Mouse (Mus musculus) layer of hippocampus, adult 2 months (tissue): ENCODE results near the gene Rnf181. TPM values are rescaled to one million over a fixed set of nuclear protein-coding genes. Genes with fewer than 3 reads are reported as not detected.
A peak's percentile ranks its signal among the peaks of the same experiment; 100 is the strongest.

Source experiments
- DNase-seq, 2 experiments: peaks; one replicate each; pipeline ENCODE4 v3.0.0; 2022; ENCODE audit warnings: low spot score in 2 of 2
- H3K27ac ChIP-seq: fragments of 200-600 bp; 2 replicates; pipeline ENCODE4 v1.8.1; 2022
- H3K4me3 ChIP-seq: fragments of 200-600 bp; 2 replicates; pipeline ENCODE4 v1.8.1; 2022; ENCODE audit warnings: mild to moderate bottlenecking
- CTCF ChIP-seq: fragments of 200-600 bp; conservative IDR thresholded peaks from 2 replicates; pipeline ENCODE4 v1.8.1; 2022; ENCODE audit warnings: antibody characterized with exemption, mild to moderate bottlenecking, moderate library complexity
- total RNA-seq, 2 experiments: library from RNA; stranded (reverse); gene quantifications; 2 replicates each; pipeline ENCODE4 v1.2.3; 2021

The Rnf181 gene
- total RNA-seq, 2 experiments from 2014 or later, result 74.7 to 86.1 TPM

- Histone ChIP-seq H3K27ac (0 out of 2 replicates have a peak overlapping the region, but pooled peaks have one; percentile 10), H3K4me3 (no peak overlapping the region)
- peak; percentile 65 for TF ChIP-seq CTCF
- DNase-seq, result peak; percentile 57 to 74
Measured at GRCm38 (mm10) chr6:72326274-72326673, 40.5 kb downstream of the Rnf181 start.

GRCm38 (mm10) chr6:72323786-72324508, 42.8 kb downstream of the Rnf181 start:
- DNase-seq, result no peak
- Histone ChIP-seq H3K27ac (no peak overlapping the region), H3K4me3 (no peak overlapping the region)
- no peak for TF ChIP-seq CTCF

DNA sequence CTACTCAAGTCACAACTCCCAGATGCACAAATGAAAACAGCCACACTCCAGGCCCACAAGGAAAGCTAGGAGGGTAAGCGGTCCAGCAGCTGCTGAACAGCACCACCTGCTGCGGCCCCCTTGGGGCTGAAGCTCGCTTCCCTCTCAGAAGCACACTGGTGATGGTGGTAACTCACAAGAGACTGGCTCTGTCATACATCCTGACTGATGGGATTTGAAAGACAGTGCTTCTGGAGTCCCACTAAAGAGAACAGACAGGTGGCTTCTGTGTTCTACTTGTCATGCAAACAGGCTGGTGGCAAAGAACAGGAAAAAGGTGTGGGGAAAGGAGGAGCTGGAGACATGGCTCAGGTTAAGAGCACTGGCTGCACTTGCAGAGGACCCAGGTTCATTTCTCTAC, 43.8 kb downstream of the Rnf181 start:
- Histone ChIP-seq H3K4me3 (no peak overlapping the region), H3K27ac (no peak overlapping the region)
- DNase-seq, result no peak
- TF ChIP-seq CTCF, result no peak

DNA sequence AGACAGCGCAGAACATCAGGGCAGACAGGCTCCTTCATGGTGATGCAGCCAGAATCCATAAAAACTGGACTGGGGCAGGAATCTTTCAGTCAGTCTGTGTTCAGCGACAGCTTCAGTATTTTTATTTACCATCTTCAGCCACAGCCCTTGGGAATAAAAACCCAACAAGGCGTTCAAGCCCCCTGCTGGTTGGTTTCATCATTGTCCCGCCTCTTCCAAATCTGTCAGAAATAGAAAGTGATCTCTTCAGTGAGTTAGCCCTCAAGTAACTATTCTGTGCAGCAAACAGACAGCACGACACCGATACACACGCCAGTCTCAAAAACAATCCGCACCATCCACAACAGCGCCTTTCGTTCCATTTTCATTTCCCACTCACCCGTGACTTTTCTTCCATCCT, 47.7 kb downstream of the Rnf181 start:
- no peak overlapping the region for H3K4me3 ChIP-seq
- DNase-seq, result peak; percentile 63 to 78
- peak overlapping the region; percentile 73 for H3K27ac ChIP-seq
- peak; percentile 81 for TF ChIP-seq CTCF

DNA sequence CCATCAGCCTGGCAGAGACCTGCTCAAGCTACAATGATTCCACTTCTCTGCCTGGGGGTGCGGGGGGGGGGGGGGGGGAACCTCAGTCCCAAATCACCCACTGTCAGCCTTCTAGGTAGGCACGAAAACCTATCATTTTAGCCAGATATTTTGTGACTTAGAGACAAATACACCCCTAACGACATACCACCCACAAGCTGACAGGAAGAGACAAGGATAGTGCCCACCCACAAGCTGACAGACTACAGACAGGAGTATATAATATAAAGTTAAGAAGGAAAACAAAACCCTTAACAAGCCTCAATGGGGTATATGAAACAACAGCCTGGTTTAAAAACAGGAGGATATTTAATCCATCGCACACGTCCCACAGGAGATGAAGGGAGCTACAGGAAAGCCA, 48.3 kb downstream of the Rnf181 start:
- TF ChIP-seq CTCF, result no peak
- DNase-seq, result no peak
- H3K27ac ChIP-seq, result peak overlapping the region; percentile 73
- no peak overlapping the region for H3K4me3 ChIP-seq

DNA sequence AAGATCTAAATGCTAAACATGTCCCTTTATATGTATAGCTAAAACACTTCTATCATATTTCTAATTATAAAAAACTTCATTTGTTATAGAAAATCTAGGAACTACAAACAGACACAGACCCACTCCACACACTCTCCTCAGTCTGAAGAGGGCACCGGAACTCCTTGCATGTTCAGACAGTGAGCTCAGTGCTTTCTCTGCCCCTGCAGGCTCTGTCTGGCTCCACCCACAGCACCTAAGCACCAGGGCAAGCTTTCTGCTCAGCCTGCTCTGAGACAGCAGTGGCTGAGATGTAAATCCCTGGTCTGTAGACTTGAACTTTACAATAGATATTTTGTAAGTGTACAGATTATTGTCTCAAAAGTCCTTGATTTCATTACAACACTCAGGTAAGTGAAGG, 50.7 kb downstream of the Rnf181 start:
- no peak for DNase-seq
- no peak overlapping the region for H3K4me3 ChIP-seq
- no peak for TF ChIP-seq CTCF
- no peak overlapping the region for H3K27ac ChIP-seq

GRCm38 (mm10) chr6:72315384-72315783, 51.4 kb downstream of the Rnf181 start:
- Histone ChIP-seq H3K27ac (no peak overlapping the region), H3K4me3 (no peak overlapping the region)
- no peak for TF ChIP-seq CTCF
- DNase-seq, result no peak

DNA sequence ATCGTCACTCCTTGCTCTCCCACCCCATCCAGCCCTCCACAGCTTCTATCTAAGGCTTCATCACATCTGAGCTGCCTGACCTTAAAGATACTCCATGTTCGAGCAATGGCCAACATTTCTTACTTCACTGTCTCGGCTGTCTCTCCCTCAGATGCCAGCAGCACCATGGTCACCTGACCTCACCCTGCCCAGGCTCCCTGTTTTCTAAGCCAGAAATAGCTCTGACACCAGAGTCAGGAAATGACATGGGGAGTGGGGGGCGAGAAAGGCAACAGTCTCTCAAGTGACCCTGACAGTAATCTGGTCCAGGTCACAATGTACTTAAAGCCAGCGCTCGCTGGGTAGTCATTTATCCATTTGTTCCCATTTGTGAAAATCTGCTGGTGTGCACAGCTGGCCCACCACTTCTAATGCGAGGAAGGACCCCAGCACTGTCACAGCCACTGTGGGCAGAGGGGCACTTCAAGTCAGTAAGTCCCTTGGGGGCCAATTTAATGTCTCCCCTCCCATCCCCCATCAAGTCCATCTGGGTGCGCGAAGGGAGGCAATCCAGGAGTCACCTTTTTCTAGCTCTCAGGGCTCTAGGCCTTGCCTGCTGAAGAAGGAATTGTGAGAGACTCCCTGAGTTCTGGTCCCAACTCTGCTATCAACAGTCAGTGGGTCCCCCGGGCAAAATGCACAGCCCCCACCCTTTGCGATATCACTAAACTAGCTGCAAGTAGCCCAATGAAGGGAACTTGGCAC, 53.5 kb downstream of the Rnf181 start:
- no peak for TF ChIP-seq CTCF
- no peak overlapping the region for H3K27ac ChIP-seq

GRCm38 (mm10) chr6:72312198-72312597, 54.6 kb downstream of the Rnf181 start:
- no peak for TF ChIP-seq CTCF
- Histone ChIP-seq H3K27ac (no peak overlapping the region), H3K4me3 (no peak overlapping the region)
- no peak for DNase-seq

More for the DNA sequence above, 53.5 kb downstream of the Rnf181 start:
- DNase-seq, result no peak
- no peak overlapping the region for H3K4me3 ChIP-seq

Other genes starting within 250 kb of the Rnf181 start
- 1 to 10 TPM; 2.1 to 3.1 TPM for gene Atoh8, start 131.4 kb downstream of the Rnf181 start, total RNA-seq
- gene Sftpb, start 62.3 kb downstream of the Rnf181 start, total RNA-seq, result not detected
- 10 to 100 TPM; 31.0 to 32.5 TPM for gene Usp39, start 21.8 kb downstream of the Rnf181 start, total RNA-seq
- gene 0610030E20Rik, start 19.6 kb downstream of the Rnf181 start, total RNA-seq, result 10 to 100 TPM; 17.4 to 19.0 TPM
- 10 to 100 TPM in 1 of 2 experiments, 1 to 10 TPM in 1; 9.6 to 11.3 TPM for gene Tmem150a, start 11.5 kb downstream of the Rnf181 start, total RNA-seq
- gene Vamp5, start 13.5 kb upstream of the Rnf181 start, total RNA-seq, result 1 to 10 TPM; 3.9 to 4.6 TPM
- 10 to 100 TPM; 11.5 to 12.5 TPM for gene Vamp8, start 23.7 kb upstream of the Rnf181 start, total RNA-seq
- 10 to 100 TPM; 24.2 to 30.3 TPM for gene Ggcx, start 47.4 kb upstream of the Rnf181 start, total RNA-seq
- gene Mat2a, start 72.6 kb upstream of the Rnf181 start, total RNA-seq, result 100 to 1,000 TPM; 172 to 195 TPM
- gene Sh2d6, start 154.8 kb upstream of the Rnf181 start, total RNA-seq, result under 1 TPM; 0.49 to 0.56 TPM
- 1 to 10 TPM; 2.5 to 2.8 TPM for gene Capg, start 177.4 kb upstream of the Rnf181 start, total RNA-seq
- 10 to 100 TPM; 25.4 to 25.8 TPM for gene Elmod3, start 231.5 kb upstream of the Rnf181 start, total RNA-seq
- gene Retsat, start 231.5 kb upstream of the Rnf181 start, total RNA-seq, result 10 to 100 TPM; 54.3 to 58.3 TPM